Comparison of ENCODE assay signal across 11 mouse cellular contexts in genomic region chr7:97845546-97845945, GRCm38 (mm10). TPM values are rescaled to one million over a fixed set of nuclear protein-coding genes. Genes with fewer than 3 reads are reported as not detected.
A peak's percentile ranks its signal among the peaks of the same experiment; 100 is the strongest.
DNase-seq lines count a peak whose midpoint lies in the region; ATAC-seq and TF ChIP-seq lines count a peak whose summit lies in the region.
"Had no signal": no experiment of that assay in that cellular context is flagged by ENCODE, and none has a peak within 500 bp of the region (broad histone marks: within the 10 kb centered on the region; RNA-seq: fewer than 3 reads in every experiment).

No protein-coding gene starts in this region.

- intact Hi-C loops in left cerebral cortex, adult 2 months (cut with DNase I), result no loop called here
- intact Hi-C loops in left cerebral cortex, postnatal 36 days (cut with DNase I), result loop anchor here (2.0 kb wide), 1 partner anchor 97 kb away; no protein-coding TSS in a partner anchor

- no peaks in the 10 kb centered on the region for H3K9me3 ChIP-seq in forebrain, embryonic 12.5 days
- H3K9me3 ChIP-seq: G1E had no signal

- H3K4me2 ChIP-seq in forebrain, embryonic 12.5 days, result no peak overlapping the region

- 83% methylated on average over 2 of the region's 2 CpGs for WGBS in forebrain, embryonic 12.5 days

- no peak for TF ChIP-seq CTCF in left cerebral cortex, adult 2 months (IDR thresholded peaks at IDR 0.05)

- no peaks in the 10 kb centered on the region for H3K27me3 ChIP-seq in forebrain, embryonic 12.5 days

- H3K4me1 ChIP-seq in forebrain, embryonic 12.5 days, result peaks cover 28% of the 10 kb centered on the region

- peak overlapping the region; percentile 49 for H3K4me3 ChIP-seq in left cerebral cortex, adult 2 months
- no peak overlapping the region for H3K4me3 ChIP-seq in forebrain, embryonic 12.5 days (replicated peaks)

- ATAC-seq in forebrain, embryonic 12.5 days (ENCODE audit: low FRiP score), result no peak
- ATAC-seq: lung, postnatal 0 days had no signal

- H3K9ac ChIP-seq in forebrain, embryonic 12.5 days, result no peak overlapping the region

- H3K27ac ChIP-seq in left cerebral cortex, adult 2 months, result 0 out of 2 replicates have a peak overlapping the region, but pooled peaks have one; percentile 11
- H3K27ac ChIP-seq in forebrain, embryonic 12.5 days, result no peak overlapping the region

- H3K36me3 ChIP-seq in forebrain, embryonic 12.5 days (replicated peaks), result no peaks in the 10 kb centered on the region
- H3K36me3 ChIP-seq: G1E had no signal

- DNase-seq in left cerebral cortex, adult 2 months (ENCODE audit: extremely low spot score in 1 of 2, low spot score in 2 of 2), result no peak
- no peak for DNase-seq in left cerebral cortex, postnatal 36 days (ENCODE audit: low spot score in 2 of 2)
- peak; percentile 65 for DNase-seq in Muller cell, postnatal 12 days (ENCODE audit: inconsistent ontology term)
- DNase-seq in adrenal gland, postnatal 25 days, result peak; percentile 70
- peak; percentile 74 for DNase-seq in kidney, adult 9 months
- DNase-seq in frontal cortex, postnatal 36 days (ENCODE audit: low spot score in 2 of 2), result no peak
- no peak for DNase-seq in right cerebral cortex, postnatal 14 days
- DNase-seq: right cerebral cortex, postnatal 4 days had no signal

RNA-seq across cellular contexts. Expression of gene Pak1, which starts 57.2 kb away (rescaled TPM):
- total RNA-seq in left cerebral cortex, adult 2 months (2021), result 100 to 1,000 TPM; 414 to 463 TPM
- total RNA-seq in left cerebral cortex, postnatal 36 days (2021), result 100 to 1,000 TPM; 384 to 468 TPM
- total RNA-seq in adrenal gland, postnatal 25 days (2021), result 20.5 and 26.5 TPM in 2 replicates
- polyA plus RNA-seq in forebrain, embryonic 12.5 days (2016; fragmentation: Nextera tagmentation; extraction: Ambion mirVana), result 91.2 and 96.3 TPM in 2 replicates

Comparison
In these comparisons a context has a peak if more than half of its experiments do, and no peak if none do; other contexts are left out.
1. DNase-seq: peak in Muller cell, postnatal 12 days (single experiment), adrenal gland, postnatal 25 days (single experiment) and kidney, adult 9 months (single experiment); none in left cerebral cortex, adult 2 months (0 of 2), left cerebral cortex, postnatal 36 days (0 of 2), frontal cortex, postnatal 36 days (0 of 2) and right cerebral cortex, postnatal 14 days (single experiment).
2. RNA of gene Pak1, which starts 57.2 kb away (total RNA-seq): 384 to 468 TPM in left cerebral cortex, postnatal 36 days and 414 to 463 TPM in left cerebral cortex, adult 2 months; 20.5 to 26.5 TPM in adrenal gland, postnatal 25 days; every median in the first group is over 10 times any median in the second.